Mouse (Mus musculus): ENCODE data around the gene Mybpc1.
"Not testable (repeated sequence)": the region's sequence is repeated elsewhere in the genome, so short reads cannot be mapped to it uniquely, and the experiment has no call there.

Gene Mybpc1

GRCm38 (mm10) chr10:88552738-88553137, 52.2 kb downstream of the Mybpc1 start:
- no peak for DNase-seq (ENCODE audit: low read depth, low spot score)

- DNase-seq (ENCODE audit: low read depth, low spot score) = peak; percentile 79
Observed at GRCm38 (mm10) chr10:88550225-88550624, 54.7 kb downstream of the Mybpc1 start.

- peak; percentile 99 for DNase-seq (ENCODE audit: low read depth, low spot score)
Observed at GRCm38 (mm10) chr10:88547635-88548034, 57.3 kb downstream of the Mybpc1 start.

GRCm38 (mm10) chr10:88530631-88531030, 74.3 kb downstream of the Mybpc1 start:
- DNase-seq (ENCODE audit: low read depth, low spot score) = no peak

DNA sequence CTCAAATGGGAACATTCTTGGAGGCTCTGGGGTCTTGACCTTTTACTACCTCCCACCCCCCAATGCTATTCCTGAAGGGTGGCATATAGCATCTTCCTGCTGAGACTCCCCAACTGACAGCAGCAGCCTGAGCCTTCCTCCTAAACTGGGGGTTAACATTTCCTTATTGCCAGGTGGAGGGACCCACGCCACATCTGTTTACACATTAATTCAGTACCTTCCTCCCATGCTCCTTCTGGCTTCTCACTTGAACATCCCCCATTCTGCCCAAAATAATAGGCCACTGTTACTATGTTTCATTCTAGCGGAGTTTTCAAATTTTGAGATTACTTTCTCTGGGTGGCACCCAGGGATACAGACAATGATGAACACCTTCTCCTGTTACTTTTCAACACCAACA, 80.9 kb downstream of the Mybpc1 start:
- DNase-seq (ENCODE audit: low read depth, low spot score) = no peak

- DNase-seq (ENCODE audit: low read depth, low spot score) = no peak
Observed at GRCm38 (mm10) chr10:88523212-88523611, 81.7 kb downstream of the Mybpc1 start.

DNA sequence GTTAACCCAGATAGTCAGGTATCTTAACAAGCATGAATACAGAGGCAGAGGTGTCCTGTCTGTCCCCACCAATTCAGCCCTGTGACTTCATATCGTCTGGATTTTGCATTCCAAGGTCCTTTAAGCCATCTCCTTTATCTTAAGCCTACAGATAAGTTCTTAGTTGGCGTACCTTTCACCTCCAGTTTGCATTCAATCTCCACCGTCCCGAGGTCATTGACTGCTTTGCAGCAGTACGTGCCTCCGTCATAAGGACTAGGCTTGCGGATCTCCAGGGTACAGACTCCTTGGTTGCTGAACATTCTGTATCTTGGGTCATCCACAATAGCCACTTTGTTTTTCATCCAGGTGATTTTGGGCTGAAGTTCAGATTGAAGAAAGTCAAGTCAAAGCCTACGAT, 82.2 kb downstream of the Mybpc1 start:
- DNase-seq (ENCODE audit: low read depth, low spot score) = no peak

GRCm38 (mm10) chr10:88515049-88515448, 89.9 kb downstream of the Mybpc1 start:
- not testable (repeated sequence) for DNase-seq (ENCODE audit: low read depth, low spot score)

DNA sequence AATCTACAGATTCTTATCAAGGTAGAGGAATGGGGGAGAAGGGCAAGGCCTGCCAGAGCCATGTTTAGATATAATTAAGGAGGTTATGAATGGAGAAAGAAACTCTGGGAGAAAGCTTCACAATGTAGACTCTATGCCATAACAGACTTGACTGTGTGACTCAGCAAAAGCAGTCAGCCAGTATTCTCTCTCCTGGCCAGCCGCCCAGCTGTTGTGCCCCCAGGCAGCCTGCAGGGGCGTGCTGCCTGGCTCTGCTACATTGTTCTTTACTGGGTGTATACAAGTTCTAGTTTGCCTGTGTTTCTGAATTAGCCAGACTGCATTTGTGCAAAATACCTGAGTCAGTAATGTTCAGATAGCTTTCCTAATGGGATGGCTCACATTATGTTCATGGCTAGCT, 90.5 kb downstream of the Mybpc1 start:
- DNase-seq (ENCODE audit: low read depth, low spot score) = peak; percentile 83

- peak; percentile 78 for DNase-seq (ENCODE audit: low read depth, low spot score)
Observed at GRCm38 (mm10) chr10:88513574-88514135, 91.3 kb downstream of the Mybpc1 start.

DNA sequence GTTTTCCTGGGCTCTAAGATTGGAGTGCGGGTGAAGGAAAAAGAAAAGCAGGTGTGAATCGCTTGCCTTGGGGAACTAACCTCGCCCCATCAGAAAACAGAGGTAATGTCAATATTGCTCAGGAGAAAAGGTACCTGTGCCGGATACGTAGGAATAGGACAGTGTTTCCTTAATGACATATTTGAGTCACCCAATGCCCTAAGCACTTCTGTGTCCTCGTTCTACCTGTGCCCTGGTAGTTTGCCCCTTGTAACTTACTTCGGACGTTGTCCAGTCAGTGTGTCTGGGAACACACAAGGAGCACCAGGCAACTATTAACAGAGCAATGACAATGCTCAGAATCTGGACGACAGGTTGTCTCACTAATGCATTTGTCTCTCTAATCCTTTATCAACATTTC, 93.6 kb downstream of the Mybpc1 start:
- no peak for DNase-seq (ENCODE audit: low read depth, low spot score)

DNA sequence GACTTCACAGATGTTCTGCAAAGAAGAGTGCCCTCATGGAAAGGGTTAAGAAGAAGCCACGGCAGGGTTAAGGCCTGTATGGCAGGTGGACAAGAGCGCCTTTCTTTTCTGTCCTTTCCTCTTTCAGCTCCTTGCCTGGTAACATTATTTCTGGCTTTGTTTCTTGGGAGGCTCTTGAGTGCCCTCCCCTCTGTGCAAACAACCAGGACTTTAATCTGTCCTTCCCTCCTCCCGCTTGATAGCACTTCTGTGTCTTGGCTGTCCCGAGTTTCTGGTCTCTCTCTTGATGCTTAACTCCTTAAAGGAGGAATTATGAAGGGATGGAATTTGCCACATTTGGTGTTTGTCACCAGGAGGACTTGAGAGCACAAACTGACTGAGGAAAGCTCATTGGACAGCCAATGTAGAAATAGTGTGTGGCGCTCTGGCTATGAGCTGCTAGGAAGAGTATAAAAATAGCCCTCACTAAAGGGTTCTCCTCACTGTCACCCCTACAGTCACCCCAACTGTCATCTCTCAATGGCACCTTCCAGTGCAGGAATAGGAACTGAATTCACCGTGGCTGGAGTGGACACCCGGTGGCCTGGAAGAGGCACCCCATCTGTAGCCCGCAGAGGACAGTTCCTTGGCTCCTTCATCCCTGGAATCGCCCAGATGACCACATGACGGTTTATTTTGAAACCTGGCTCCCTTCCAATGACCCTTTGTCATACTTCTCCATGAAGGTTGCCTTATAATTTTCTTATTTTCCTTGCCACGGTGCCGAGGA, 94.3 kb downstream of the Mybpc1 start:
- no peak for DNase-seq (ENCODE audit: low read depth, low spot score)

DNA sequence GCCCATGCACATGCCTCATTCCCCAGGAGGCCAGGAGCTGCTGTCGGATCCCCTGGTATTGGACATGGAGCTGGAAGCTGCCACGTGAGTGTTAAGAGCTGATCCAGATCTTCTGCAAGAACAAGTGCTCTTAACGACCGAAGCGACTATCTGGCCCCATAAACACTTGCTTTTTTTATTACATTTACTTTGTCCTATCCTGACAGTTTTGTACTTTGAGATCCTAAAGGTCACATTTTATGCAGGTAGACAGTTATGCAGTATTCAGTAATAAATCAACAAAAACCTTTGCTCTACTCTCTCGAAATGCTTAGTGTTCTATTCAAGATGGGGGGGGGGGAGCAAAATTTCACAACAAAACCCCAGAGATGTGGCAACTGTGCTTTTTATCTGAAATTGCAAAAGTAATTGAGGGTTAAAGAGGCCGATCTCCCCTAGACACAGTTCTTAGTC, 97.2 kb downstream of the Mybpc1 start:
- no peak for DNase-seq (ENCODE audit: low read depth, low spot score)

DNA sequence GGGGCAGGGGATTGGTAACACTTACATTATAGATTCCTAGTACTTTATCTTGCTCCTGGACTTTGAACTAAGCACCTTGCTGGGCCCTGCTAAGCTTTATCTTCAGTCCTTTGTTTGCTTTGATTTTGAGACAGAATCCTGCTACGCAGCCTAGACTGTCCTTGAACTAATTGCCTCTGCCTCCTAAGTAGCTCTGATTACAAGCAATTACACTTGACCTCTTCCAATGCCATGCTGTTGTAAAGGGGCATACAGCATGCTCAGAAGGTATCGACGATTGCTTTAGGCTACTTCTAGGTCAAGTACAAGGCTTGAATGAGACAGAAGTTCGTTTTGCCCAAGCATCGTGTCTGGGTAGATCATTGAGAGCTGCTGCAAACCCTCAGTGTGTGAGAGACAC, 99.7 kb downstream of the Mybpc1 start:
- peak; percentile 47 for DNase-seq (ENCODE audit: low read depth, low spot score)

DNA sequence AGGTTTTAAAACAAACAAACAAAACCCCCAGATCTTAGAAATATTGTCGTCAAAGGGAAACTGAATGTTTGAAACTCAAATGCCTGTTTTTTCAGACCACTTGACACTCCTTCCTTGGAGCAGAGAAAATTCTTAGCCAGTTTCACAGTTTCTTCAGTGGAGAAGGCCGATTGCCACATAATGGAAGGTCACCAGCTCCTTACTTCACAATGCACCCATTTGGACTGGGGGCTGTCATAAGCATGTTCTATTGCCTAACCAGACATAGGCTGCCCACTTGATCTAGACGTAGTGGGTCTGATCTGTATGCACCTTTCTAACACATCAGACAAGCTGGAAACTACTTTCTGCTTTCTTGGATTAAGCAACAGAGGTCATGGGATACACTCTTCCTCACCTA, 100.5 kb downstream of the Mybpc1 start:
- DNase-seq (ENCODE audit: low read depth, low spot score) = no peak

DNA sequence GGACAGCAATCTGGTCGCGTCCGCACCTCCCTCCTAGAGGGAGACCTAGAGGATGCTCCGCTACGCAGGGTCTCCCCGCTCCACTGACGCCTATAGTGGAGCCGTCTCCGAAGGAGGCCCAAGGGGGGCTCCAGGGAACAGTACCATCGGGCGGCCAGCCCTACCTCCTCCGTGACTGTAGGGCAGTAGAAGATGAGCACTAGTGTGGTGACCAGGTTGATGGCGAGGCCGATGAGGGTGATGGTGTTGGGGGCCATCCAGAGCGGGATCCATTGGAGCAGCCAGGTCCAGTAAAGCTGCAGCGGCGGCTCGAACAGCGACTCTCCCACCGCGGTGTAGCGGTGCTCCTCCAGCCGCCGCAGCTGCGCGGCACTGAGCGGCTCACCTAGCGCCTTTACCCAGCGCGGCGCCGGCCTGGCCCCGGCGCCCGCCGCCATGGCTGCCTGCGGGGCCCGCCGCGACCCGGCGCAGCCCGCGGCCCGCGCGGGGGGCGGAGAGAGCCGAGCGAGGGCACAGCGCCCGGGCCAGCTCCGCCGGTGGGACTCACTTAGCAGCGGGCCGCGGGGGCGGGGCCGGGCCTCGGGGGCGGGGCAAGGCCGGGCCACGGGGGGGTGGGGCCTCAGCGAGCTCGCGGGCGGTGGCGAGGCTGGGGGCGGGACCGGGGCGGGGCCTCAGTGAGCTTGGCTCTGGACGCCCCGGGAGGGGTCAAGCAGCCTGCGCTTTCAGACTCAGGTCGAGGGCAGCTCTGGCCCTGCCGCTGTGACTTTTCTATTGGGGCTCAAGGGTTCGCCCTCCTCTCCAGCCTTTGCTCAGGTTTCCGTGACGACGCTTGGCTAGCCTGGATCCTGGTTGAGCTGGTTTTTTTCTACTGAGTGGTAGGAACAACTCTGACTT, 101.3 kb downstream of the Mybpc1 start, which contains the start of gene Chpt1:
Gene Chpt1, minus strand, starts transcription at position 653 of the 894 bp plus-strand sequence.
- DNase-seq (ENCODE audit: low read depth, low spot score) = peak; percentile 83

GRCm38 (mm10) chr10:88502919-88503318, 102.0 kb downstream of the Mybpc1 start:
- no peak for DNase-seq (ENCODE audit: low read depth, low spot score)

DNA sequence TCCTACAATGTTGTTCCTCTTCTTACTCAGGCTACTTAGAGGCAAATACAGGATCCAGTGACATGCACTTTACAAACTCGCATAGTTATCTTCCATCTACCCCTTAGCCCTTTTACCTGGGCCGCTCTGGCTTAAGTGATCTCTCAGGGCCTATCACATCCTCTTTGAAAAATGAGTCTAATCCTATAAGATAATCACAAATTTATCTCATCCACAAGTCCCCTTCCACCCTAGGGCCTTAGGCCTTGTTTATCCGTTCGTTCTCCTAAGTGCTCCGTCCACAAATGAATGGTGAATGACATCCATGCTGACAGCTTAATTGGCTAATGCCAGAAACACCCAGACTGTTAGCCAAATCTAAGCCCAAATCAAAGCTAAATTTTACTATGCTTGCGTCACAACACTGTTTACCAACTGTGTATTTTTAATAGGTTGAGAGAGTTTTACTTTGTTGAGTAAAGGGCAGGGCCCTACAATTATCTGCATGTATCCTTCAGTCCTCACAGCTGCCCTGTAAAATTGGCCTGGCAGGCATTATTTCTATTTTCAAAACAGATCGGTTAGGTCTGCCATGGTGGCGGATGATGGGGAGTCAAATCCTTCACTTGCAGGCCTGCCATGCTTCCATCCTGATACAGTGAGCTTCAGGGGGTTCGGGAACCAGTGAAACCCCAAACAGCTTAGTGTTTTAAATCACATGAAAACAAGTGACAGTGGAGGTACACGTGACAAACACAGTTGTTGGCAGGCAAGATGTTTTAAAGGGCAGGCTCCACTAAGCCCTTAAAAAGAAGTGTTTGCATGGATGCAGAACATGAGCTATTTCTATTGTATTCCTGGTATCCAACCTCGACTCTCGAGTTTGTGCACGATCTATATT, 102.8 kb downstream of the Mybpc1 start:
- DNase-seq (ENCODE audit: low read depth, low spot score) = no peak

DNA sequence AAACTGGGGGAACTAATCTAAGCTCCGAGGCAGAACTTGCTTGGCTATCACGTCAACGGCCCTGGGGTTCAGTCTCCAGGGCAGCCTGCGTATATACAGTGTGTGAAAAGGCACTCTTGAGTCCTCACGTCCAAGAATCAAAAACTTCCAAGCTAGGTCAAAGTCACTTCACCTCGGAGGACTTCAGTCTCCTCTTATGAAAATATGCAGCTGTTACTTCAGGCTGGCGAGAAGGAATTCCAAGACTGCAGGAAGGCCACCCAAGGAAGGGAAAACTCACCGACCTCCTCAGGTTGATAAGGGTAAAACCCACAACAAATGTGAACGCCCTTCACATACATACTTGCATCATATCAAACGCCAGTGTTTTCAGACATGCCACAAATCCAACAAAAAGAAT, 103.6 kb downstream of the Mybpc1 start:
- no peak for DNase-seq (ENCODE audit: low read depth, low spot score)

DNA sequence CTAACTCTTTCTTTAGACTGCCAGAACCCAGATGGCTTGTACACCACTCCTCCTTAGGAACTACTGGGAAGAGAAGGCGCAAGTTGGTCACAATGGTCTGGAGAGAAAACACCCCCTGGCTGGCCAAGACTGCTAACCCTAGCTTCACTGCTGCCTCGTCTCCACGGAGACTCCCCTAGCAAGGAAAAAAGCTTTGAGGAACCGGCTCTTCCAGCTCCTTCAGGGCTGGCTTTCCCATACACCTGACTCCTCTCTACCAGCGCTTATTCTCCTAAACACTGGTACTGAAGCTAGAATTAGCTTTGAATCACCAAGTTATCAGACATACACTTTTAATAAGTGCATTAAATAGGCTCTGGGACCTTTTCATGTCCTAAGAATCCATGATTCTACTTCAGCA, 105.0 kb downstream of the Mybpc1 start:
- no peak for DNase-seq (ENCODE audit: low read depth, low spot score)

- no peak for DNase-seq (ENCODE audit: low read depth, low spot score)
Observed at GRCm38 (mm10) chr10:88496864-88497564, 107.9 kb downstream of the Mybpc1 start.

All from ES-CJ7 (cell line).